Mouse (Mus musculus): Measurements from ENCODE around the gene Ankib1. TPM values are rescaled to one million over a fixed set of nuclear protein-coding genes. Genes with fewer than 3 reads are reported as not detected.
"Not testable (repeated sequence)": the region's sequence is repeated elsewhere in the genome, so short reads cannot be mapped to it uniquely, and the experiment has no call there.

Ankib1 gene
- polyA plus RNA-seq, 1 experiment, result 5.3 TPM

GRCm38 (mm10) chr5:3800881-3801280 is 1.8 kb downstream of the Ankib1 start:
- no peak for TF ChIP-seq CTCF (IDR thresholded peaks at IDR 0.05; ENCODE audit: extremely low read depth, insufficient read depth, insufficient read length, insufficient replicate concordance)
- no peak for TF ChIP-seq POLR2A (IDR thresholded peaks at IDR 0.05; ENCODE audit: low read depth, low read length)
- Histone ChIP-seq H3K27me3 (ENCODE audit: control insufficient read depth, insufficient read depth, low read length) (no peaks in the 10 kb centered on the region), H3K36me3 (ENCODE audit: control insufficient read depth, insufficient read depth, low read length) (no peaks in the 10 kb centered on the region), H3K4me1 (ENCODE audit: control insufficient read depth, insufficient read depth, insufficient read length) (peaks cover 4% of the 10 kb centered on the region), H3K4me3 (ENCODE audit: extremely low read depth, insufficient read depth, insufficient read length) (no peak overlapping the region), H3K27ac (ENCODE audit: insufficient read depth, low read length) (no peak overlapping the region)
- DNase-seq (ENCODE audit: low read depth in 1 of 2, low spot score in 2 of 2), result no peak
- 36% methylated on average over 4 of the region's 4 CpGs for WGBS

GRCm38 (mm10) chr5:3800041-3800440 is 2.7 kb downstream of the Ankib1 start:
- no peak overlapping the region for H3K4me3 ChIP-seq (ENCODE audit: extremely low read depth, insufficient read depth, insufficient read length)
- no peak for DNase-seq (ENCODE audit: low read depth in 1 of 2, low spot score in 2 of 2)
- 79% methylated on average over 1 of the region's 1 CpGs for WGBS
- no peak overlapping the region for H3K27ac ChIP-seq (ENCODE audit: insufficient read depth, low read length)
- H3K27me3 ChIP-seq (ENCODE audit: control insufficient read depth, insufficient read depth, low read length), result no peaks in the 10 kb centered on the region
- peaks cover 2% of the 10 kb centered on the region for H3K4me1 ChIP-seq (ENCODE audit: control insufficient read depth, insufficient read depth, insufficient read length)
- H3K36me3 ChIP-seq (ENCODE audit: control insufficient read depth, insufficient read depth, low read length), result no peaks in the 10 kb centered on the region; the same call in 1 of the 2 replicates
- TF ChIP-seq CTCF (IDR thresholded peaks at IDR 0.05; ENCODE audit: extremely low read depth, insufficient read depth, insufficient read length, insufficient replicate concordance) (no peak), POLR2A (IDR thresholded peaks at IDR 0.05; ENCODE audit: low read depth, low read length) (no peak)

- H3K36me3 ChIP-seq (ENCODE audit: control insufficient read depth, insufficient read depth, low read length), result not testable (repeated sequence)
These were observed 4.1 kb downstream of the Ankib1 start for GRCm38 (mm10) chr5:3798656-3799055.

GRCm38 (mm10) chr5:3797101-3797500 is 5.6 kb downstream of the Ankib1 start:
- not testable (repeated sequence) for H3K27ac ChIP-seq (ENCODE audit: insufficient read depth, low read length); H3K36me3 ChIP-seq (ENCODE audit: control insufficient read depth, insufficient read depth, low read length); H3K4me1 ChIP-seq (ENCODE audit: control insufficient read depth, insufficient read depth, insufficient read length); H3K4me3 ChIP-seq (ENCODE audit: extremely low read depth, insufficient read depth, insufficient read length); DNase-seq (ENCODE audit: low read depth in 1 of 2, low spot score in 2 of 2); H3K27me3 ChIP-seq (ENCODE audit: control insufficient read depth, insufficient read depth, low read length)
- WGBS, result 94% methylated on average over 2 of the region's 2 CpGs

More at GRCm38 (mm10) chr5:3798656-3799055, 4.1 kb downstream of the Ankib1 start:
- H3K27me3 ChIP-seq (ENCODE audit: control insufficient read depth, insufficient read depth, low read length); H3K4me1 ChIP-seq (ENCODE audit: control insufficient read depth, insufficient read depth, insufficient read length); H3K4me3 ChIP-seq (ENCODE audit: extremely low read depth, insufficient read depth, insufficient read length); DNase-seq (ENCODE audit: low read depth in 1 of 2, low spot score in 2 of 2); H3K27ac ChIP-seq (ENCODE audit: insufficient read depth, low read length): not testable (repeated sequence)

GRCm38 (mm10) chr5:3791048-3791447 is 11.7 kb downstream of the Ankib1 start:
- H3K27me3 ChIP-seq (ENCODE audit: control insufficient read depth, insufficient read depth, low read length), result no peaks in the 10 kb centered on the region
- TF ChIP-seq CTCF (IDR thresholded peaks at IDR 0.05; ENCODE audit: extremely low read depth, insufficient read depth, insufficient read length, insufficient replicate concordance) (no peak), POLR2A (IDR thresholded peaks at IDR 0.05; ENCODE audit: low read depth, low read length) (no peak)
- DNase-seq (ENCODE audit: low read depth in 1 of 2, low spot score in 2 of 2), result no peak
- H3K36me3 ChIP-seq (ENCODE audit: control insufficient read depth, insufficient read depth, low read length), result no peaks in the 10 kb centered on the region; the same call in 1 of the 2 replicates
- H3K27ac ChIP-seq (ENCODE audit: insufficient read depth, low read length), result no peak overlapping the region
- H3K4me1 ChIP-seq (ENCODE audit: control insufficient read depth, insufficient read depth, insufficient read length), result peaks cover 4% of the 10 kb centered on the region
- H3K4me3 ChIP-seq (ENCODE audit: extremely low read depth, insufficient read depth, insufficient read length), result no peak overlapping the region

GRCm38 (mm10) chr5:3787548-3787947 is 15.2 kb downstream of the Ankib1 start:
- TF ChIP-seq POLR2A (IDR thresholded peaks at IDR 0.05; ENCODE audit: low read depth, low read length) (no peak), CTCF (IDR thresholded peaks at IDR 0.05; ENCODE audit: extremely low read depth, insufficient read depth, insufficient read length, insufficient replicate concordance) (no peak)
- WGBS, result 79% methylated on average over 4 of the region's 4 CpGs
- H3K27ac ChIP-seq (ENCODE audit: insufficient read depth, low read length), result no peak overlapping the region
- H3K4me3 ChIP-seq (ENCODE audit: extremely low read depth, insufficient read depth, insufficient read length), result no peak overlapping the region
- H3K4me1 ChIP-seq (ENCODE audit: control insufficient read depth, insufficient read depth, insufficient read length), result peaks cover 4% of the 10 kb centered on the region
- no peaks in the 10 kb centered on the region for H3K27me3 ChIP-seq (ENCODE audit: control insufficient read depth, insufficient read depth, low read length)
- H3K36me3 ChIP-seq (ENCODE audit: control insufficient read depth, insufficient read depth, low read length), result no peaks in the 10 kb centered on the region
- DNase-seq (ENCODE audit: low read depth in 1 of 2, low spot score in 2 of 2), result no peak

- Histone ChIP-seq H3K4me3 (ENCODE audit: extremely low read depth, insufficient read depth, insufficient read length) (no peak overlapping the region), H3K4me1 (ENCODE audit: control insufficient read depth, insufficient read depth, insufficient read length) (peaks cover 4% of the 10 kb centered on the region), H3K27me3 (ENCODE audit: control insufficient read depth, insufficient read depth, low read length) (no peaks in the 10 kb centered on the region), H3K27ac (ENCODE audit: insufficient read depth, low read length) (no peak overlapping the region), H3K36me3 (ENCODE audit: control insufficient read depth, insufficient read depth, low read length) (no peaks in the 10 kb centered on the region)
- TF ChIP-seq POLR2A (IDR thresholded peaks at IDR 0.05; ENCODE audit: low read depth, low read length), result no peak
- no peak for TF ChIP-seq CTCF (IDR thresholded peaks at IDR 0.05; ENCODE audit: extremely low read depth, insufficient read depth, insufficient read length, insufficient replicate concordance)
- DNase-seq (ENCODE audit: low read depth in 1 of 2, low spot score in 2 of 2), result no peak
- WGBS, result 80% methylated on average over 1 of the region's 1 CpGs
These were observed 17.8 kb downstream of the Ankib1 start for GRCm38 (mm10) chr5:3784751-3785496.

Data from spleen, adult 2 months (tissue).